Mouse (Mus musculus) liver, embryonic 14.5 days (tissue): ENCODE data around the gene Cisd3.

ENCODE experiments used
- CTCF ChIP-seq: IDR thresholded peaks from 2 replicates; pipeline ENCODE4 v1.5.1; 2016; ENCODE audit warnings: antibody characterized with exemption, low read depth, control low read depth
- EP300 ChIP-seq: IDR thresholded peaks from 2 replicates; pipeline ENCODE4 v1.6.1; 2016; ENCODE audit warnings: antibody characterized with exemption, low read depth

DNA sequence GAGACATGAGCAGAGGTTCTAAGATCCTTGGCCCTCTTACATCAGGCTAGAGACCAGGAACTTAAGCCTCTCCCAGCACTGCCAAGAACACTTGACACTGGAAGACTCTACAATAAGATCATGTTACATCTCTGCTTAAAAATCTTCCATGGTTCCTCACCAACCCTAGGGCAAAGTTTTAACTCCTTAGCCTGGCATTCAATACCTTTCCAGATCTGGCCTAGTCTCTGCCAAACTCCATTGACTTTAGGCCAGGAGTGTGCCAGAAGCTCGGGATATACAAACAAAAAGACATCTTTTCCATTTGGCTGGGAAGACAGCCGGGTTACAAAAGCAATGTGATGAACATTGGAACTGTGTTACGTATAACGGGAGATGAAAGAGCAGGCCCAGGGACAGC lies 52.0 kb downstream of the Cisd3 start:
- TF ChIP-seq CTCF = no peak
- no peak for TF ChIP-seq EP300
